Mouse (Mus musculus) lung, postnatal 4 days (tissue): ENCODE data around the gene Pgpep1l.

Experiments used
- DNase-seq, 2 experiments: peaks; one replicate each; pipeline ENCODE4 v3.0.0; 2021

Pgpep1l gene

GRCm38 (mm10) chr7:68258326-68259150 lies 5.5 kb downstream of the Pgpep1l start:
- DNase-seq, result peak in 1 of 2 experiments; percentile 25

- DNase-seq, result no peak
Measured at GRCm38 (mm10) chr7:68257767-68258166, 6.3 kb downstream of the Pgpep1l start.

- no peak for DNase-seq
Measured at GRCm38 (mm10) chr7:68250902-68251301, 13.1 kb downstream of the Pgpep1l start.

DNA sequence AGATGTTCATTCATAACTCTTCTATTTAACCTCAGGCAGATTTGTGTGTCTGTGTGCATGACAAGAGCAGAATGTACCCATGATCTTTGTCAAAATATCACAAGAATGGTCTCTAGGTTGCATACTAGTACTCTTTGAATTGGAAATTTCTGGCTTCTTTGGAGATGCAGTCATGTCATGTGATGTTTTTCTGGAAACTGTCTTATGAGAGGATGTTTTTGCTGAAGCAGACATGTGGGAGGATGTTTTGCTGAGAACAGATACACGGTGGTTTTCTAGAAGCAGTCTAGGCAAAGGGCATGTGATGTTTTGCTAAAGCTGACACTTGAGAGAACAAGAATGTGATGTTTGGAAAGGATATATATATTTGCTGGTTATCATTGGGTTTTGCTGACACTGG lies 13.6 kb downstream of the Pgpep1l start:
- no peak for DNase-seq

DNA sequence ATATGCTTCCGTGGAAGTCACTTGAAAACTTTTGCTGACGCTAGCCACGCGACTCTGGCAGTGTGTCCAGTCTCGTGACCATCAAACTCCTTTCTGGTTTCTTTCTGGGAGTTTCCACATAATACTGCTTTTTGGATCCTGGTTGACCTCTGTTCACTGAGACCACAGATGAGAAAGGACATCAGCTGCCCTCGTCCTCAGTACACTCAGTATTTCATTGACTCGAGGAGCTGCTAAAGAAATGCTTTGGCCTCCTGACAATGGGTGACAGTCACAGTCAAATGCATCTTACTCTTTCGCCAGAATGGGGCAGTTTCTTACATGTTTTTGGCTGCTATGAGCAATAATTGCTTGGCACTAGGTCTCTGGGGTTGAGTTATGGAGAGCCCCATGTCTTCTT lies 17.8 kb downstream of the Pgpep1l start:
- no peak for DNase-seq

- DNase-seq, result no peak
Measured at GRCm38 (mm10) chr7:68245681-68246080, 18.4 kb downstream of the Pgpep1l start.

DNA sequence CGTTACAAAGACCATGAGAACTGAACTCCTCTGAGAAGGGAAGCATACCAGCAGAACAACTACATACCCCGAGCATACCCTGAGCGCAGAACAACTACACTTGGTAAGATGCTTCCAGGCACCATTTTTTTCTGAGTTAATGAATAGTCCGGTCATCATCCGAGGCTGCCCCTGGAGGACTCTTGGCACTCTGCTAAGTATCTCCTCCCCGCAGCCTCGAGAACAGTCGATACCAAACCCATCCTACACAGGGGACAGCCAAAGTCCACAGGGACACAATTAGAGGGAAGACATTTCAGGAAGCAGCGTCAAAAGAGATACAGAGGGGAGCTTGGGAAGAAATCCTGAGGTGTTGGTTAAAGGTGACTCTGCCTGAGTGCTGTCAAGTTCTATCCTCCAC lies 22.8 kb downstream of the Pgpep1l start:
- DNase-seq, result no peak

- DNase-seq, result no peak
Measured at GRCm38 (mm10) chr7:68239220-68239827, 24.7 kb downstream of the Pgpep1l start.

DNA sequence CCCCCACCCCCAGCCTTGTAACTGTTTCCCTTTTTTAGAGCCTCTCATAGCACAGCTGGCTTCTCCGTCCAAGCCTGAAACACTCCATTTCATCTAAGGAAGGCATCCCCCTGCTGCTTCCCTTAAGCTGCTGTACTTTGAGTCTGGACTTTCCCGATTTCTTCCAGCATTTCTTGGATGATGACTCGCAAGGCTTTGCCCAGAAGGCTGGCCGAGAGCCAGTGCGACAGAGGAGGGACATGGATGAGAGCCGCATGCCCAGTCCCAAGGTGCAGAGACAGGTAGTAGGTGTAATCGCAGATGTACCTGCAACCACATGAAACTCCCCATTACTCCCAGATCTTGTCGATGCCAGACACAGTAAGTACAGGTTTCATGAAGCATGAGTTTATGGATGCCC lies 27.2 kb downstream of the Pgpep1l start:
- DNase-seq, result no peak

- peak; percentile 62 to 79 for DNase-seq
Measured at GRCm38 (mm10) chr7:68233619-68234223, 30.3 kb downstream of the Pgpep1l start.

GRCm38 (mm10) chr7:68232521-68232920 lies 31.5 kb downstream of the Pgpep1l start:
- no peak for DNase-seq

- DNase-seq, result no peak
Measured at GRCm38 (mm10) chr7:68230831-68231230, 33.2 kb downstream of the Pgpep1l start.

- no peak for DNase-seq
Measured at GRCm38 (mm10) chr7:68228491-68228890, 35.5 kb downstream of the Pgpep1l start.

DNA sequence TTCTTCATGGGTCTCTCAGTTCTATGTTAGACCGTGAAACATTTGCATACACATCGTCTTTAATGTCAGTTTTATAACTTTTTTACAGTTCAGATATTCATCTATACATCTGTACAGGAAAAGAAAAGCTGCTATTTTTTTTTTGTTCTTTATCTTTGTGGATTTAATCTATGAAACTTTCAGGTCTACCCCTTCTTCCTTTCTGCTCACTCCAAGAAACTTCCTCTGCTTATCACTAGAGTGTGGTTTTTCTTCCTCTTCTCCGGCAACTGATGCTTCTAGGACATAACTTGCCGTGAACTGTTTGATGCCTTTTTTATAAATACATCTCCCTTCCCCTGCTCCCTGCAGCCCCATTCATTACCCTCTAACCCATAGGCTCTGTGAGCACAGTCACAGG lies 36.4 kb downstream of the Pgpep1l start:
- DNase-seq, result no peak

DNA sequence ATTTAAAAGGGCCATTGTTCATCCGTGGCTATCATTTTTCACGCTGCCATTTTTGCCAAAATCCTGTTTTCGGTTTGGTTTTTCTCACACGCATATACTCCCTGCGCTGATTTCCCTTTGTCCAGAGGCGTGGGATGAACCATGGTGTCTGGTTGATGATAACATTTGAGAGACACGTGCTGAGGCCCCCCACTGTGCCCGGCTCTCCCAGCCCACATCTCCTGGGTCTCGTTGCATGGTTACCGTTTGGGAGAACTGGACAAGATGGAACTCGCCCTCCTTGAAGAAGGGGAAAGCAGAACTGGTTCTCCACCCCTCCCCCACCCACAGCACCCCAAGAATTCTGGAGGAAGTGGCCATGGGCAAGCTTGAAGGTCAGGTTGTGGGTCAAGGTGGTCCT lies 37.0 kb downstream of the Pgpep1l start:
- no peak for DNase-seq

DNA sequence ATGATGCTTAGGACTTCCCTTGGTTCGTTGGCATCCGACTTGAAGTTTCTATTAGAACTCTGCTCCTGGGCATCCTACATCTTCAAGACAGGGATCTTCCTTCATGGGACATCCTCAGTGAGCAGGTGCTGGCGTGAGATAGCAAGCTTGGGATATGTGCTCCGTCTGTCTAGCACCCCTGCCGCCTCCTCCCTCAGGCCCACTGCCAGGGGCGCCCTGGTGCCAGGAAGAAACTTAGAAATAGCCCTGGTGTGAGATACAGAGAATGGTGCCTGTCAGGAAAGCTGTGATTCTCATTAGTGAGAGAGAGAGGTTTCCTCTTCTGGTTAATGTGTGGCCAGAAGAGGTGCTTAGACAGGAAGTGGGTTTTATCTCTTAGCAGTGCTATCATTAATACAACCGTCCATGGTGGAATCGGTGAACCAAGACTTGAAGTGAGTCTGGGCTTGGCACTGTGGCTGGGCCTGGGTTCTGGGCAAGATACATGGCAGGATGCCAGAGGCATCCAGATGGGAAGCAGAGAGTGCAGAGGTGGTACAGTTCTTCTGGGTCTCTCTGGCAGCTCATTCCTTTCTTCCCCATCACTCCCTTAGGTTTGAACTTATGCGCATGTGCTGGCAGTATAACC lies 38.5 kb downstream of the Pgpep1l start:
- DNase-seq, result no peak

DNA sequence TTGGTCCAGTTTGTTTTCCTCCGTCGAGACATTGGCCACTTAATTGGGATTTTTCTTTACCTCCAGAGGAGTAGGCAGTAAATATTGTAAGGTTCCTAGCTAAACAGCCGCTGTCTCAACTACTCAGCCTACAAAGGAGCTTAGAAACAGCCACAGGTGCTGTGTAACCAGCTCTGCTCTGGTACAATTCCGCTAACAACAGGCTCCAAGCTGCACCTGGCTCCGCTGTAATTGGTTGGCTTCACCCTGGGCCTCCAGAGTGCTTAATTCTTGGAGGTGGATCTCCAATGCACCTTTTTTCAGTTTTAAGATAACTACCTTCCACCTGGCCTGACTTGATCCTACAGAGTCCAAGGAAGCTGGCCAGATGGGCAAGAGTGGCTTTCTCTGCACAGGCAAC lies 40.0 kb downstream of the Pgpep1l start:
- no peak for DNase-seq

GRCm38 (mm10) chr7:68223356-68223808 lies 40.7 kb downstream of the Pgpep1l start:
- DNase-seq, result peak; percentile 38 to 56

GRCm38 (mm10) chr7:68221677-68222230 lies 42.3 kb downstream of the Pgpep1l start:
- DNase-seq, result no peak

- no peak for DNase-seq
Measured at GRCm38 (mm10) chr7:68218879-68219278, 45.2 kb downstream of the Pgpep1l start.

DNA sequence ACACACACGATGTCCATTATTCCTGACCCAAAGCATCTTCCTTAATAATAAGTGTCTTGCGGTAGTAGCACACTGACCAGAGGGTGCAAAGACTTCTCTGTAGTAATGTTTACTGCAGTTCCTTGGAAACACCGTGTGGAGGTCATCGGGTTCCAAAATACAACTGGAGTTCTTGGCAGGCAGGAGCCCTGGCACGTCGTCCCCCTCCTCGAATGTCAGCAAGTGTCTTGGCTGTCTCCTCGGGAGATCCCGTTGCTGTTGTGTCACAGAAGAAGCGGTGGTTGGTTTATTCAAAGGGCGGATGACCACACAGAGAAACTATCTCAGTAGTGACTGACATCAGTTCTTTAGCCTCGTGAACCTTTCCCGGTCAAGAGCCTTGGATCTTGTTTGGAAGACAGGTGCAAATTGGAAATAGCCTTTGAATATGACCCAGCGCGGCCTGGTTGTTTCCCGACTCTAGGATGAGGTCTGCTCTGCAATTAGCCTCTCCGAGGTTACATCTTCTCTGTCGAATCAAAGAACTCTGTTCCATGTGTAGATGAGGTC lies 48.4 kb downstream of the Pgpep1l start:
- DNase-seq, result peak; percentile 47 to 79

- DNase-seq, result no peak
Measured at GRCm38 (mm10) chr7:68213842-68214241, 50.2 kb downstream of the Pgpep1l start.

DNA sequence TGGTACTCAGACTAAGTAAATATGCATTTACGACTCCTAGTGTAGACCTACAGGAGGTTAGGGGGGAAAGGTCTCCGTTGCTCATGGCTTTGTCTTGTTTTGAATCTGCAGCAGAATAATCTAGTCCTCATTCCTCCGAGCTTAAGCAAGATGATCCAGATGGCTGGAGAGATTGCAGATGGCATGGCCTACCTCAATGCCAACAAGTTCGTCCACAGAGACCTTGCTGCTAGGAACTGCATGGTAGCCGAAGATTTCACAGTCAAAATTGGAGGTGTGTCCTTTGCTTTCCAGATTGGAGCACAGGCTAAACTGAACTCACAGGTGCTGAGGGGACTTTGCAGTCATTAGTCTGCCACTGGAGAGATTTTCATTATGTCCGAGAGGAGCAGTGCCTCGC lies 52.1 kb downstream of the Pgpep1l start:
- DNase-seq, result no peak
